Mouse (Mus musculus) lung, postnatal 0 days (tissue): ENCODE measurements around the gene Ndufb3.
A peak's percentile ranks its signal among the peaks of the same experiment; 100 is the strongest.

Experiments
- CTCF ChIP-seq: IDR thresholded peaks from 2 replicates; pipeline ENCODE4 v1.5.1; 2016; ENCODE audit warnings: antibody characterized with exemption, mild to moderate bottlenecking
- EP300 ChIP-seq: IDR thresholded peaks from 2 replicates; pipeline ENCODE4 v1.6.1; 2016; ENCODE audit warnings: antibody characterized with exemption, mild to moderate bottlenecking, control low read depth

DNA sequence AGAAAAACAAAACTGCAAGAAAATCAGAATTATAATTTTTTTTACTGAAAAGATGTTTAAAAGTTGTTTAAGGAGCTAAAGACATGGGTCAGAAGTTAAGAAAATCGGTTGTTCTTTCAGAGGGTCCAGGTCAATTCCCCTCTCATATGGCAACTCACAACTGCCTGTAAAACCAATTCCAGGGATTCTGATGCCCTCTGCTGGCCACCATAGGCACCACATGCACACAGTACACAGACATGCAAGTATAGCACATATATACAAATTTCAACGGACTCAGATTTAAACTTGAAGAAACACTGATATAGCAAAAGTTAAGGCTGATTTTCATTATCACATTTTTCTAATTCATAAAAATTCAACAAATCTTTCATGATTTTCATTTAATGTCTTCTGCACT lies 7.0 kb upstream of the Ndufb3 start:
- peak; percentile 69 for TF ChIP-seq CTCF
- no peak for TF ChIP-seq EP300
